Mouse (Mus musculus): ENCODE measurements around the gene Kdm6a. TPM values are rescaled to one million over a fixed set of nuclear protein-coding genes. Genes with fewer than 3 reads are reported as not detected.

Gene Kdm6a
- 74.3 TPM for polyA plus RNA-seq (2017; shearing (Covaris generic))

GRCm38 (mm10) chrX:18162192-18162857, at the start of gene Kdm6a:
Kdm6a (plus strand) TSS chrX:18162575.

GRCm38 (mm10) chrX:18145557-18145956, 16.8 kb upstream of the Kdm6a start, which contains the start of gene Dusp21:
Dusp21 (plus strand) TSS chrX:18145857.

Other genes with a start within 250 kb of the Kdm6a start
- gene Dusp21, start 16.7 kb upstream of the Kdm6a start, polyA plus RNA-seq (2017; shearing (Covaris generic)): not detected

Measured in effector memory CD4-positive, alpha-beta T cell, adult 7 months (primary cell).